Comparison of ENCODE assay signal across 10 mouse cellular contexts in the genomic region with DNA sequence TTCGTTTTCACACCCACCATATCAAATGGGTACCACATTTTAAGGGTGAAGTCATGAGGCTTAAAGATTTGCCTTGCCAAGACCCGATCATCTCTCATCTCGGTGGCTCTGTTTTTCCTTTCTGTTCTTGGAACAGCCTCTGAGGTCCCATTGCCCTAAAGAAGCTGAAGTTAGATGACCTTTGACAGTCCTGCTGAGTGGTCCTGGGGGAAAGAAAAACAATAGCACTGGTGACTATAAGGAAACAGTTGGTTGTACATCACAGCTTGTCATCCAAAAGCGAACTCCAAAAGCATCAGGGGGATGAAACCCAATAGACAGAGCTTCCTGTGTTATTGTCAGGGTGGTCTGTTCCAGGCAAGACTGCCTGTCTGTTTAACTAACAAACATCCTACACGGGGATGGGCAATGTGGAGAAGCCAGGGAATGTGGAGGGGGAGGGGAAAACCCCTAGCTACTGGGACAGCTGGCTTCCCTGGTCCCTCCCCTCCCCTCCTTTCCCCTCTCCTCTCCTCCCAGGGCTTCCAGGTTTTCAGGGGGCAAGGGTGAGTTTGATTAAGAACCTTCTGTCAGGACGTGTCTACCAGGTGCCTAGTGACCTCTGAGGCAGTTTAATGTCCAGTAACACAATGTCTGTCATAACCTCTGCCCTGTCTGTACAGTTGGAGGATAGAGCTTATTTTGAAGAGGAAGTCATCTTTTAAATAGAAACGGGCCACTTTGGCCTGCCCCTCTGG. TPM values are rescaled to one million over a fixed set of nuclear protein-coding genes. Genes with fewer than 3 reads are reported as not detected.
A peak's percentile ranks its signal among the peaks of the same experiment; 100 is the strongest.
DNase-seq lines count a peak whose midpoint lies in the region; ATAC-seq lines count a peak whose summit lies in the region.
"Had no signal": no experiment of that assay in that cellular context is flagged by ENCODE, and none has a peak within 500 bp of the region (broad histone marks: within the 10 kb centered on the region; RNA-seq: fewer than 3 reads in every experiment).

No protein-coding gene starts in this region.

- peak; percentile 48 for ATAC-seq in liver, embryonic 16.5 days (ENCODE audit: low read depth)

- no peak overlapping the region for H3K4me3 ChIP-seq in brown adipose tissue, adult 24 weeks (ENCODE audit: insufficient read depth, low read depth, low read length)
- H3K4me3 ChIP-seq in liver, embryonic 16.5 days (ENCODE audit: low read depth, low read length), result no peak overlapping the region

- H3K9me3 ChIP-seq in liver, embryonic 16.5 days (replicated peaks; ENCODE audit: control insufficient read depth, low read length), result no peaks in the 10 kb centered on the region

- no peaks in the 10 kb centered on the region for H3K36me3 ChIP-seq in liver, embryonic 16.5 days (ENCODE audit: control insufficient read depth, insufficient read depth)

- WGBS in liver, embryonic 16.5 days (ENCODE audit: insufficient replicate concordance), result 28% methylated on average over 7 of the region's 7 CpGs

- peak overlapping the region; percentile 76 for H3K27ac ChIP-seq in brown adipose tissue, adult 24 weeks (replicated peaks; ENCODE audit: low read depth, low read length)
- no peak overlapping the region for H3K27ac ChIP-seq in liver, embryonic 16.5 days (ENCODE audit: low read length)

- peak; percentile 25 to 71 for DNase-seq in adrenal gland, adult (ENCODE audit: inconsistent age in 2 of 2, low spot score in 1 of 2)
- no peak for DNase-seq in adrenal gland, adult 18-20 months (ENCODE audit: low spot score in 2 of 2)
- DNase-seq in kidney, adult 18-20 months, result peak; percentile 14
- no peak for DNase-seq in spleen, adult 12 weeks (ENCODE audit: low spot score)
- DNase-seq in left cerebral cortex, adult 9 months (ENCODE audit: low spot score in 2 of 2), result no peak
- DNase-seq in urinary bladder, adult 2 months (ENCODE audit: low spot score), result no peak
- DNase-seq: midbrain, embryonic 14.5 days; right cerebral cortex, postnatal 25 days had no signal

- H3K9ac ChIP-seq in liver, embryonic 16.5 days (ENCODE audit: low read depth, low read length), result no peak overlapping the region

- H3K4me1 ChIP-seq in brown adipose tissue, adult 24 weeks (ENCODE audit: control insufficient read depth, insufficient read depth, insufficient read length, low read length), result peaks cover 16% of the 10 kb centered on the region
- no peaks in the 10 kb centered on the region for H3K4me1 ChIP-seq in liver, embryonic 16.5 days (ENCODE audit: control insufficient read depth, low read depth, low read length)

- no peak overlapping the region for H3K4me2 ChIP-seq in liver, embryonic 16.5 days (ENCODE audit: low read depth, low read length)

- no peaks in the 10 kb centered on the region for H3K27me3 ChIP-seq in liver, embryonic 16.5 days (ENCODE audit: control insufficient read depth, insufficient read depth, low read depth, low read length)

RNA-seq across cellular contexts. Expression of a gene that starts 27.5 kb away (rescaled TPM):
- total RNA-seq in adrenal gland, adult 18-20 months (2021), result 1 to 10 TPM; 4.2 to 7.1 TPM
- polyA plus RNA-seq in brown adipose tissue, adult 24 weeks (2012; ENCODE audit: insufficient read depth, insufficient read length, missing spikeins), result 6.1 and 16.7 TPM in 2 replicates
- polyA plus RNA-seq in liver, embryonic 16.5 days (2015; fragmentation: Nextera tagmentation; extraction: Ambion mirVana), result 1.7 and 2.7 TPM in 2 replicates
- polyA plus RNA-seq in urinary bladder, adult 2 months (2012; rRNA removed), result 7.3 and 9.6 TPM in 2 replicates

RNA-seq across cellular contexts. Expression of a gene that starts 33.5 kb away (rescaled TPM):
- 10 to 100 TPM; 17.0 to 20.0 TPM for total RNA-seq in adrenal gland, adult 18-20 months (2021)
- polyA plus RNA-seq in brown adipose tissue, adult 24 weeks (2012; ENCODE audit: insufficient read depth, insufficient read length, missing spikeins), result 0.38 and 0.79 TPM in 2 replicates
- polyA plus RNA-seq in liver, embryonic 16.5 days (2015; fragmentation: Nextera tagmentation; extraction: Ambion mirVana), result 0.07 and 0.09 TPM in 2 replicates
- 4.3 and 5.1 TPM in 2 replicates for polyA plus RNA-seq in urinary bladder, adult 2 months (2012; rRNA removed)

Comparison
In these comparisons a context has a peak if more than half of its experiments do, and no peak if none do; other contexts are left out.
1. DNase-seq: peak in adrenal gland, adult (2 of 2) and kidney, adult 18-20 months (single experiment); none in adrenal gland, adult 18-20 months (0 of 2), spleen, adult 12 weeks (single experiment), left cerebral cortex, adult 9 months (0 of 2) and urinary bladder, adult 2 months (single experiment).